Mouse (Mus musculus): ENCODE data around the gene Ppfibp1. TPM values are rescaled to one million over a fixed set of nuclear protein-coding genes. Genes with fewer than 3 reads are reported as not detected.

Ppfibp1 gene
- total RNA-seq, 2 experiments from 2014 or later = 57.2 to 60.7 TPM

DNA sequence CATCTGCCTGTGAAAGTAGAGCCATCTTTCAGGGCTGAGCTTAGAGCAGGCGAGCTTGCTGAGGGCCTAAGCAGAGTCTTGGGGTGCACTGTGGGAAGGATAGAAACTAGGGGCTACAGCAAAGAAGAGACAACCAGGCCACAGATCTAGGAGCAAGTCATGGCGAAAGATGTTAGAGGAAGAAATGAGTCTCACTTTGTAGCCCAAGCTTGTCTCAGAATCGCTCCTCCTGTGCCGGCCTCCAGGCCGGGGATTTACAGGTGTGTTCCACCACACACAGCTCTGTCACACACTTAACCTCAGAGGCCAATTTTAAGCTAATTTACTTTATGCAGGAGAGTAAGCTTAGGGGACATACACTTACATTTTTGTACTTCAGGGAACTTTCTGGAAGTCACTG, 130.1 kb downstream of the Ppfibp1 start:
- no peak for DNase-seq (ENCODE audit: low spot score in 2 of 2)
- intact Hi-C loops (cut with DNase I) = loop anchor here (10.0 kb wide), 2 partner anchors 216 to 936 kb away; no protein-coding TSS in a partner anchor

- intact Hi-C loops (cut with DNase I) = no loop called here
- no peak for DNase-seq (ENCODE audit: low spot score in 2 of 2)
These were observed 132.9 kb downstream of the Ppfibp1 start for GRCm38 (mm10) chr6:147021181-147021580.

- no peak for DNase-seq (ENCODE audit: low spot score in 2 of 2)
- intact Hi-C loops (cut with DNase I) = no loop called here
These were observed 134.3 kb downstream of the Ppfibp1 start for GRCm38 (mm10) chr6:147022375-147023132.

DNA sequence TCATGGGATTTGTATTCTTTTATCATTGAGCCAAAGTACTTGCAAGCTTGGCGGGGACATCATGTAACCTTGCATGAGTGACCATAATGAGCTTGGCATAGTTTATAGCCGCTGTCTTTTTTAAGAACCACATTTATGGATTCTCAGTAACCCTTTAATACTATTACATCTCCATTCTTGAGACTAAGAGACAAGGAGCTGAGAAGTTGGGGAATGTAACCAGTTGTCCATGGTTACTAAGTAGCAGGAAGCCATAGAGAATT, 134.8 kb downstream of the Ppfibp1 start:
- DNase-seq (ENCODE audit: low spot score in 2 of 2) = no peak
- intact Hi-C loops (cut with DNase I) = no loop called here

- intact Hi-C loops (cut with DNase I) = no loop called here
These were observed 135.3 kb downstream of the Ppfibp1 start for GRCm38 (mm10) chr6:147023568-147023967.

DNA sequence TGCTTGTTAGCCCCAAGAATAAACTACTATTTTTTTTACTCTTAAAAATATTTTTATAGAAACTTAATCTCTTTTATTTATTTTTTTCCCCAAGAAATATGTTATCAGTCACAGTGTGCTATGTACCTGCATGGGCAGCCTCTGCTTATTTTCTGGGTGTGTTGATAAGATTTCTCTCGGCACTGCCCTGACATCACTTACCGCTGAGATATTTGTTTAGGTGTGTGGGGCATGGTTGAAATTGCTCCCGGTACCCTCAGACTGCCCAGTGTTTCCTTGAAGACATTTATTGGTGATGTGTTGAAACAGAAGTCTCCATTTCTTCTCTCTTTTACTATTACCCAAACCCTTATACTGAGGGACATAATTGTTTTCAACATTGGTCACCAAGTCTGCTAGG, 136.5 kb downstream of the Ppfibp1 start:
- DNase-seq (ENCODE audit: low spot score in 2 of 2) = no peak
- intact Hi-C loops (cut with DNase I) = no loop called here

More at GRCm38 (mm10) chr6:147023568-147023967, 135.3 kb downstream of the Ppfibp1 start:
- no peak for DNase-seq (ENCODE audit: low spot score in 2 of 2)

GRCm38 (mm10) chr6:147028396-147028795, 140.1 kb downstream of the Ppfibp1 start:
- DNase-seq (ENCODE audit: low spot score in 2 of 2) = peak in 1 of 2 experiments; percentile 59
- intact Hi-C loops (cut with DNase I) = no loop called here

- intact Hi-C loops (cut with DNase I) = no loop called here
- DNase-seq (ENCODE audit: low spot score in 2 of 2) = peak in 1 of 2 experiments; percentile 40
These were observed 141.3 kb downstream of the Ppfibp1 start for GRCm38 (mm10) chr6:147029591-147029990.

- intact Hi-C loops (cut with DNase I) = no loop called here
- DNase-seq (ENCODE audit: low spot score in 2 of 2) = no peak
These were observed 142.0 kb downstream of the Ppfibp1 start for GRCm38 (mm10) chr6:147030096-147030885.

DNA sequence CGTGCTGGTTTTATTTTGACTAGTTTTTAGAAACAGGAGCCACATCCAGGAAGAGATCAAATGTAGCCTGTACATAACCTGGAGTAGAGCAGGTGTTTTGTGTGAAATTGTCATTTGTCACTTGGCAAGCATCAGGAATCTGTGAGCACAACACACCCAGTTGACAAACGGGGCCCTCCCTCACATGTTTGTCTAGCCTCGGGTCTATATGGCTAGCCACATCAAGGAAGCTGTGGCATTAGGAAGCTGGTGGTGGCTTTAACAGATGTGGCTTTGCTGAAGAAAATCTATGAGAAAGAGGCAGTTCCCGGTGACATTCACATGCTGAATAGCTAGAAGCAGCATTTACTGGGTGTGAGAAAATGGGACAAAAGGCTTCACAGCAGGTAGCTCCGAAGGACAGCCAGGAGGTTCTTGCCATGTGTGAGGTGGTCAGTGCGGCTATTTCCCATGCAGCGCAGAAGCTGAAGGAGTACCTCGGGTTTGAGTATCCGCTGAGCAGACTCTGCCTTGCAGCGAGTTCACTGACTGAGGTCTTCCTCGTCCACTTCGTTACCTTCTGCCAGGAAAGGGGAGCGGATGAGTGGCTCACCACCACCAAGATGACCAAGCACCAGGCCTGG, 144.1 kb downstream of the Ppfibp1 start, which contains the start of gene Rep15:
TSS of gene Rep15 (plus strand) at position 282 of the 623 bp plus-strand sequence.
- intact Hi-C loops (cut with DNase I) = no loop called here
- DNase-seq (ENCODE audit: low spot score in 2 of 2) = no peak

DNA sequence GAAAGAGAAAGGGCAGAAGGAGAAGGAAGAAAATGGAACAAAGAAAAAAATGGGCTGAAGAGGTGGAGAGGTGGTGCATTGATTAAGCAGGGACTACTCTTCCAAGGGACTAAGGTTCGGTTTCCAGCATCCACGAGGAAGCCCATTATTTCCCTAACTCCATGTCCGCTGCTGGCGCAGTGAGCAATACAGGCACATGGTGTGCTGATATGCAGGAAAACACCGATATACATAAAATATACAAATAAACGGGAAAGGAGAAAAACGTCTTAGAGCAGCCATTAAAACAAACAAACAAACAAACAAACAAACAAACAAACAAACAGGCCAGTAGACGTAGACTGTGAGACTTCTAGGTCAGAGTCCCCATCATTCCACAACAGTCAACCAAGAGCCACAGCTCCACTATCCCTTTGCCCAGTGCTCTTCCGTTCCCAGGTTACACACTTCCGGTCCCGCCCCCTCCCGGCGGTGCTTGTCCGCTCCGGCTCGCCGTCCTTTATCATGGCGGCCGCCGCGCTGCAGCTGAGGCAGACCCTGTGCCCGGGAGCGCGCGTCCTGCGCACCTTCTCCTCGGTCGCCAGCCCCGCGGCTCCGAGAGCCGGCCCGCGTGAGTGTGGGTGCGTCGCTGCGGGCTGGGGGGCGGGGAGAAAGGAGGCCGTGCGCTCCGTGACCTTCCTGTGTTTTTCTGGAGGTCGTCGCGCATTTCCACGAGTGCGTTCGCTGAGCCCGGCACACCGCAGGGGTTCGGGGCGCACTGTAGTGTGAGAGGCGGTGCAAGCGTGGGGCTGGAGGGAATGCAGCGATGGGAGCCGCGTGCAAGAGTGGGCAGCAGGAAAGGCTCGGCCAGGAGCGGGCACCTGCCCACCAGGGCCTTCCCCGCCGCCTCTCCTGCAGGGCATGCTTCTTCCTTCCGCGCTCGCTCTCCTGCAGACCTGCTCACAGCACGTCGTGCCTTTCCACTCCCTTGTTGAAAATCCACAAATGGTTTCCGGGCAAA, 154.3 kb downstream of the Ppfibp1 start, which contains the start of gene Mrps35:
TSS of gene Mrps35 (plus strand) at position 474 of the 1,000 bp plus-strand sequence.
- DNase-seq (ENCODE audit: low spot score in 2 of 2) = peak; percentile 89 to 92
- intact Hi-C loops (cut with DNase I) = loop anchor here (10.0 kb wide), 1 partner anchor 432 kb away; the partner anchor contains the start of gene Ccdc91

- intact Hi-C loops (cut with DNase I) = loop anchor here (10.0 kb wide), 1 partner anchor 431 kb away; the partner anchor contains the start of gene Ccdc91
These were observed 155.3 kb downstream of the Ppfibp1 start for GRCm38 (mm10) chr6:147043633-147044032.

DNA sequence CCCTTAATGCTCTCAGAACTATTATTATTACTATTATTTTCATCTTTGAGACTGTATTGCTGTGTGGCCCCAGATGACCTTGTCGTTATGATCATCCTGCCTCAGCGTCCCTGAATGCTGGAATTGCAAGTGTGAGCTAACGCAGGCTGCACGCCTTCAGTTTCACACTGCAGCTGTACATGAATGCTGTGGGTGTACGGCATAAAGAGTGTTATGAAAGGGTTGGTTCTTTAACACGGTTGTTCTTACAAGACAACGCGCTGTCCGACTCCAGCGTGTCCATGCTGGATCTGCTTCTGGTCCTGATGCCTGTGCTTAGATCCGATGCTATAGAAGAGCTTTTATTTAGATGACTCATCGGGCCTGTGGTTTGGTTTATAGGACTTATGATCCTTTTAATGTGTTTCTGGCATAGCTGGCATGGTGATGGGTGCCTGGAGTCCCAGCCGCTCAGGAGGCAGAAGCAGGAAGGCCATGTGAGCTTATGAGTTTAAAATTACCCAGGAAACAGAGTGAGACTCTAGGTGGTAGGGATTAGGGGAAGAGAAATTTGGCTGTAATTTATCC, 161.0 kb downstream of the Ppfibp1 start:
- DNase-seq (ENCODE audit: low spot score in 2 of 2) = peak in 1 of 2 experiments; percentile 65
- intact Hi-C loops (cut with DNase I) = loop anchor here (10.0 kb wide), 1 partner anchor 425 kb away; the partner anchor contains the start of gene Ccdc91

More at GRCm38 (mm10) chr6:147043633-147044032, 155.3 kb downstream of the Ppfibp1 start:
- DNase-seq (ENCODE audit: low spot score in 2 of 2) = no peak

GRCm38 (mm10) chr6:147051666-147052065, 163.4 kb downstream of the Ppfibp1 start:
- DNase-seq (ENCODE audit: low spot score in 2 of 2) = no peak
- intact Hi-C loops (cut with DNase I) = no loop called here

GRCm38 (mm10) chr6:147052440-147052839, 164.2 kb downstream of the Ppfibp1 start:
- no peak for DNase-seq (ENCODE audit: low spot score in 2 of 2)
- intact Hi-C loops (cut with DNase I) = no loop called here

- intact Hi-C loops (cut with DNase I) = no loop called here
- DNase-seq (ENCODE audit: low spot score in 2 of 2) = peak in 1 of 2 experiments; percentile 41
These were observed 165.7 kb downstream of the Ppfibp1 start for GRCm38 (mm10) chr6:147053785-147054646.

DNA sequence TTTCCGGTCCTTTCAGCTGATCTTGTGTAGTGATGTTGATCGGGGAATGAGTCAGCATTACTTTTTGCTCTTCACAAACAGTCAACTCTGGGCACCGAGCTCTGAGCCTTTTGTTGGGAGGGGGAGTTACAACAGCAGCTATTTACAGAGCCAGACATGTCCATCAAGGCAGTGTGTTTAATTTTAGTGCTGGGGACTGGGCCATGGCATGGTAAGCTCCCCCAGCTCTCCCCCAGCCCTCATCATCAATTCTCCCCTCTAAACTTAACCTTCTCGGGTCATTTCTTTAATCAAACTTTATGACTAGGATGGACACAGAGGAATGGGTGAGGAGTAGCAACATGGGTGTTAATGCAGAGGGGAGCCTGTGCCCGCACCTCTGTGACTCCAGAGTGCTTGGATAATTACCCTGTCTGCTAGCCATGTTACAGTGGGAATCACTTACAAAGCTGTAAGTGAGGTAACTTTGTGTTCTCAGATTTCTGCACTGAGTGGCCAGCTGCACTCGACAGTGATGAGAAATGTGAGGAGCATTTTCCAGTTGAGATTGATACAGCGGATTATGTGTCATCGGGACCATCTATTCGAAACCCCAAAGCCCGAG, 167.2 kb downstream of the Ppfibp1 start:
- DNase-seq (ENCODE audit: low spot score in 2 of 2) = no peak
- intact Hi-C loops (cut with DNase I) = no loop called here
